Mouse (Mus musculus) ES-Bruce4 (cell line): ENCODE measurements around the gene Omg.

ENCODE experiments used
- CTCF ChIP-seq: IDR thresholded peaks from one replicate; pipeline ENCODE4 v1.8.1; 2011; ENCODE audit warnings: low read depth, low read length
- POLR2A ChIP-seq: IDR thresholded peaks from one replicate; pipeline ENCODE4 v1.8.1; 2011; ENCODE audit warnings: low read length; ENCODE audit not compliant: insufficient read depth

DNA sequence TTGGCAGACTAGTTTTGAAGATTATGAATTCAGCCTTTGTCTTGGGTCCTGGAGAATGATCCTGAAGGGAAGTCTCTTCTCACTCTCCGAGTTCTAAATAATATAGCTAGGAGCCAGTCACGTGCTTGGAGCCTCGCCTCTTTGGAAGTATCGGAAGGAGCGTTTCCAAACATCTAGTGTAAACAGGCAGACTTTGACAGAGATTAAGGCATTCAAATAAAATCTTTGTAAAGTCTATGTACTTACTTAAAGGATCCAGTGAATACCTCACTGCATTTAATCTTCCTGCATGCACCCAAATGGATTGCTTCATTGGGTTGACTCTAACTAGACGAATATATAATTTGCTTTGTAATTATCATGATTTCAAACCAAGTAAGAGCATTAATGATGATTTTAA is 20.5 kb downstream of the Omg start:
- TF ChIP-seq CTCF (no peak), POLR2A (no peak)
